Mouse (Mus musculus) C2C12 (cell line): ENCODE results near the gene Mkln1. TPM values are rescaled to one million over a fixed set of nuclear protein-coding genes. Genes with fewer than 3 reads are reported as not detected.

Experiments
- H3K27me3 ChIP-seq: one replicate; pipeline ENCODE4 v1.6.1; 2011; ENCODE audit not compliant: control insufficient read depth, insufficient read depth, insufficient read length
- H3K36me3 ChIP-seq: one replicate; pipeline ENCODE4 v1.6.1; 2011; ENCODE audit not compliant: control insufficient read depth, insufficient read depth
- H3K4me3 ChIP-seq: one replicate; pipeline ENCODE4 v1.5.1; 2011; ENCODE audit warnings: mild to moderate bottlenecking, control low read depth; ENCODE audit not compliant: poor library complexity, insufficient read depth, severe bottlenecking
- H3K79me2 ChIP-seq: one replicate; pipeline ENCODE4 v1.6.1; 2011; ENCODE audit not compliant: control insufficient read depth, insufficient read depth
- H3K79me3 ChIP-seq: one replicate; pipeline ENCODE4 v1.6.1; 2011; ENCODE audit warnings: low read depth, control low read depth
- H3ac ChIP-seq: one replicate; pipeline ENCODE3; 2011; ENCODE audit warnings: low read depth; ENCODE audit not compliant: control insufficient read depth, insufficient read length
- CEBPB ChIP-seq: IDR thresholded peaks from one replicate; pipeline ENCODE4 v1.6.1; 2011; ENCODE audit warnings: low read depth, mild to moderate bottlenecking, control low read depth, moderate library complexity
- CTCF ChIP-seq: IDR thresholded peaks from one replicate; pipeline ENCODE4 v1.5.1; 2011; ENCODE audit not compliant: control insufficient read depth, insufficient read depth, insufficient read length
- FOSL1 ChIP-seq: IDR thresholded peaks from one replicate; pipeline ENCODE4 v1.8.0; 2011; ENCODE audit warnings: mild to moderate bottlenecking, low read length; ENCODE audit not compliant: poor library complexity, insufficient read depth, severe bottlenecking
- MAX ChIP-seq: IDR thresholded peaks from one replicate; pipeline ENCODE4 v1.6.1; 2011; ENCODE audit warnings: mild to moderate bottlenecking, control low read depth
- MYOD1 ChIP-seq: IDR thresholded peaks from one replicate; pipeline ENCODE4 v1.6.1; 2011; ENCODE audit warnings: low read depth; ENCODE audit not compliant: control insufficient read depth, insufficient read length
- MYOG ChIP-seq: IDR thresholded peaks from one replicate; pipeline ENCODE4 v1.6.1; 2011; ENCODE audit not compliant: control insufficient read depth, insufficient read length; ENCODE audit errors: extremely low read depth
- USF1 ChIP-seq: IDR thresholded peaks from one replicate; pipeline ENCODE4 v1.6.1; 2011; ENCODE audit warnings: low read depth, mild to moderate bottlenecking, control low read depth, moderate library complexity
- polyA plus RNA-seq: library from polyadenylated mRNA; unstranded; fragments of >200 nt; fragmentation: generic; extraction: Trizol; gene quantifications from one replicate; pipeline ENCODE4 v1.2.1, GENCODE M21; 2012; ENCODE audit warnings: missing spikeins

Gene Mkln1
- polyA plus RNA-seq, 1 experiment: 44.9 TPM

DNA sequence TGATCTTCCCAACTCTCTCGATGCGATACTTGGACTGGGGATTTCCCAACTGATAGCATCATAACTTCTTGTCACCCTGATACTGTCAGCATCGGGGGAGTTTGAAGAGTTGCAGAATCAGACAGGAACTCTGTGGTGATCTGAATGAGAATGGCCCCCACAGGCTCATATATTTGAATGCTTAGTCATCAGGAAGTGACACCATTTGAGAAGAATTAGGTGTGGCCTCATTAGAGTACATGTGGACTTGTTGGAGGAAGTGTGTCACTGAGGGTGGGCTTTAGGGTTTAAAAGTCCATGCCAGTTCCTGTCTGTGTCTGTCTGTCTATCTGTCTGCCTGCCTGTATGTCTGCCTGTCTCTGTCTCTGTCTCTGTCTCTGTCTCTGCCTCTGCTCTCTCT, 133.3 kb downstream of the Mkln1 start:
- H3K79me3 ChIP-seq: no peaks in the 10 kb centered on the region
- TF ChIP-seq CTCF (no peak), USF1 (no peak), MAX (no peak), CEBPB (no peak), MYOD1 (no peak), MYOG (no peak), FOSL1 (no peak)
- no peaks in the 10 kb centered on the region for H3K79me2 ChIP-seq
- no peak overlapping the region for H3K4me3 ChIP-seq
- H3ac ChIP-seq: no peak overlapping the region
- H3K27me3 ChIP-seq: no peaks in the 10 kb centered on the region
- no peaks in the 10 kb centered on the region for H3K36me3 ChIP-seq

DNA sequence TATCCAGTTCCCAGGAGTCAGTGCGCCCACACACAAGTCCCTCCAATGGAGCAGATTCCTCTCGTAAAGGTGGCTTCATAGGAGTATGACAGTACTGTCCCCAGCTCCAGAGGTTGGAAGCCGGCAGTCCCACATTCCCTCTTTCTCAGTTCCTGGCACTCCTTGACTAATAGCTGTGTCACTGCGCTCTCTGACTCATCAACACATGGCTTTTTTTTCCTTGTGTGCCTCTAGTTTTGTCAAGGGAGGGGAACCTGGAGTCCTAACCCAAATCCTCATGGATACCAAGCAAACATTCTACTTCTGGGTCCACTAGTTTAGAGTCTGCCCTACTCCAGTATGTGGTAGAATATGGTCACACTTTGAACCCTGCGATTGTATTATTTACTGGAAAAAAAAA, 136.2 kb downstream of the Mkln1 start:
- no peaks in the 10 kb centered on the region for H3K36me3 ChIP-seq
- no peaks in the 10 kb centered on the region for H3K79me2 ChIP-seq
- H3ac ChIP-seq: no peak overlapping the region
- H3K79me3 ChIP-seq: no peaks in the 10 kb centered on the region
- H3K4me3 ChIP-seq: no peak overlapping the region
- no peaks in the 10 kb centered on the region for H3K27me3 ChIP-seq
- TF ChIP-seq MYOD1: no peak
- peak; percentile 57 for TF ChIP-seq FOSL1

DNA sequence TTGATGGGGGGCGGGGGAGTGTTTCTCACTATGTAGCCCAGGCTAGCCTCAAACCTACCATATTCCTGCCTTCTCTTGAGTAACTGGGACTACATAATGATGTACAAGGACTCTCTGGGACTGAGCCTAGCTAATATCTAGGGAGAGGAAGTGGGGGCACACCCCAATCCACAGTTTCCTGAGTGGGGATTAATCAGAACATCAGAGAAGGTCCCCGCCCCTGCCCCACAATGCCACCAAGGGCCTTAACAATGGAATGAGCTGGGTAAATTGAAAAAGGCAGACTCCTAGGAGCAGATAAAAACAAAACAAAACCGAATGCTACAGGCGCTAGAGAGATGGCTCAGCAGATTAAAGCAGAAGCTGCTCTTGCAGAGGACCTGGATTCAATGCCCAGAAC, 138.7 kb downstream of the Mkln1 start:
- TF ChIP-seq USF1: no peak
- TF ChIP-seq FOSL1: no peak
- no peak for TF ChIP-seq CTCF
- TF ChIP-seq MYOG: no peak
- TF ChIP-seq MYOD1: no peak
- no peak for TF ChIP-seq CEBPB
- no peak for TF ChIP-seq MAX
- Histone ChIP-seq H3K27me3 (no peaks in the 10 kb centered on the region), H3K4me3 (no peak overlapping the region), H3K36me3 (no peaks in the 10 kb centered on the region), H3K79me3 (no peaks in the 10 kb centered on the region), H3ac (no peak overlapping the region), H3K79me2 (no peaks in the 10 kb centered on the region)

DNA sequence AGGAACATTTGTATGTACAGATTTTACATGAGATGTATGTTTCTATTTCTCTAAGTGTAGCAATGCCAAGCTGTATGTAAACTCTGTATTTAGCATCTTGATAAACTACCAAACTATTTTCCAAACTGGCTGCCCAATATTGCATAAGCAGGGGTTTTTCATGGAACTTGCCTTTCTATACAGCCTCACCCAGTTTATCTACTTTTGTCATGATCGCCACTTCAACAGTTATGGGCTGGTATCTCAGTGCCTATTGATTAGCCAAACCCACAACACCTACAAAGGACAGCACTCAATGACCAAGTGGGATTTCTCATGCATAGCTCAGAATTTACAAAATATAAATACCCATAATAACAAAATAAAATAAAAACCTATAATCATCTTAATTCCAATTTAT, 139.6 kb downstream of the Mkln1 start:
- H3K4me3 ChIP-seq: no peak overlapping the region
- H3K79me2 ChIP-seq: no peaks in the 10 kb centered on the region
- H3K27me3 ChIP-seq: no peaks in the 10 kb centered on the region
- H3ac ChIP-seq: no peak overlapping the region
- H3K79me3 ChIP-seq: no peaks in the 10 kb centered on the region
- H3K36me3 ChIP-seq: no peaks in the 10 kb centered on the region
- TF ChIP-seq FOSL1: no peak
- TF ChIP-seq CTCF: no peak
- no peak for TF ChIP-seq CEBPB
- TF ChIP-seq MYOG: no peak
- no peak for TF ChIP-seq MAX
- no peak for TF ChIP-seq MYOD1
- no peak for TF ChIP-seq USF1

DNA sequence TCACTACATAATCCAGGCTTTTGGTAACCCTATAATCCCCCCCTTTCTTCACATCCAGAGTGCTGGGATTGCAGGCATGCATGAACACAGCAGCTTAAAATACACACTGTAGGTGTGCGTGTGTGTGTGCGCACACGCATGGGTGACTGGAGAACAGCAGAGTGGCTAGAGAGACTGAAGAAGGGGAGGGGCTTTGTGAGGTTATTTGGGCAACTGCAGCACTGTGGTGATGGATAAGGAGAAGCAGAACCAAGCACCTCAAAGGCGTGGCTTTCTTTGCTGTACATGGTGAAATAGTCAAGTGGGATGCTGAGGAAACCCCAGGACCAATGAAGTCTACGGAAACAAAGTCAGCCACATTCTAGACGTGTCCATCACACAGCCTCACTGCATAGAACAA, 141.5 kb downstream of the Mkln1 start:
- no peaks in the 10 kb centered on the region for H3K79me3 ChIP-seq
- no peaks in the 10 kb centered on the region for H3K79me2 ChIP-seq
- H3K4me3 ChIP-seq: no peak overlapping the region
- H3ac ChIP-seq: no peak overlapping the region
- TF ChIP-seq CEBPB: no peak
- TF ChIP-seq MYOG: no peak
- TF ChIP-seq MYOD1: no peak
- no peak for TF ChIP-seq CTCF
- no peak for TF ChIP-seq FOSL1
- TF ChIP-seq MAX: no peak
- no peak for TF ChIP-seq USF1
- H3K27me3 ChIP-seq: no peaks in the 10 kb centered on the region
- H3K36me3 ChIP-seq: no peaks in the 10 kb centered on the region

DNA sequence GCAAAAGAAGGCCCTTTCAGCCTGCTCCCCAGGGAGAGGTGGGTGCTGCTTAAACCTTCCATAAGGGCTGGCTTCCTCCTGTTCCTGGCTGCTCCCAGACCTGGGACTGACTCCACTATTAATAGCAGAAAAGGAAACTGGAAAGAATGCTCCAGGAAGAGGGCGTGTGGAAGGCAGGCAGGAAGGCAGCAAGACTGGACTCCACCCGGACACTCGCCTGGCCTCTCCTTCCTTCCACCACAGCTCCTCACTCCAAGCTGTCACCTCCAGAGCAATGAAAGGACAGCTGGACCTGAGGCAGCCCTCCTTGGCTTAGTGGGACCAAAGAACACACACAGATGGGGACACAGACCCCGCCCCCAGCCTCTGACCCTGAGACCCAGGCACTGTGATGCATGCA, 145.8 kb downstream of the Mkln1 start:
- Histone ChIP-seq H3K79me3 (no peaks in the 10 kb centered on the region), H3K36me3 (no peaks in the 10 kb centered on the region), H3K27me3 (no peaks in the 10 kb centered on the region), H3K4me3 (no peak overlapping the region), H3ac (no peak overlapping the region), H3K79me2 (no peaks in the 10 kb centered on the region)
- TF ChIP-seq CTCF: no peak
- no peak for TF ChIP-seq MAX
- no peak for TF ChIP-seq USF1
- no peak for TF ChIP-seq CEBPB
- no peak for TF ChIP-seq FOSL1
- TF ChIP-seq MYOG: no peak
- TF ChIP-seq MYOD1: no peak
